Mouse (Mus musculus) hindbrain, embryonic 11.5 days (tissue): ENCODE data around the gene Rbm4. TPM values are rescaled to one million over a fixed set of nuclear protein-coding genes. Genes with fewer than 3 reads are reported as not detected.

Experiments
- ATAC-seq: fragments of 200-750 bp; cut with Nextera tagmentation; 2 replicates; pipeline ENCODE4 v1.8.0; 2017; ENCODE audit warnings: mild to moderate bottlenecking, moderate TSS enrichment, moderate library complexity; ENCODE audit not compliant: low FRiP score
- DNase-seq: peaks from one replicate; pipeline ENCODE4 v3.0.0-alpha.2; 2015; ENCODE audit warnings: low spot score
- H3K27ac ChIP-seq: fragments of 300-500 bp; sonication (generic); 2 replicates; pipeline ENCODE4 v1.5.1; 2014; ENCODE audit warnings: mild to moderate bottlenecking, low read depth, low read length
- H3K27me3 ChIP-seq: fragments of 300-500 bp; sonication (generic); 2 replicates; pipeline ENCODE4 v1.6.1; 2014; ENCODE audit warnings: mild to moderate bottlenecking, low read length, moderate library complexity, mixed read lengths; ENCODE audit not compliant: control insufficient read depth, insufficient read depth
- H3K36me3 ChIP-seq: fragments of 300-500 bp; sonication (generic); 2 replicates; pipeline ENCODE4 v1.6.1; 2014; ENCODE audit warnings: mild to moderate bottlenecking, low read length, moderate library complexity, mixed read lengths; ENCODE audit not compliant: control insufficient read depth, insufficient read depth
- H3K4me1 ChIP-seq: fragments of 300-500 bp; sonication (generic); replicated peaks from 2 replicates; pipeline ENCODE4 v1.6.1; 2014; ENCODE audit warnings: low read length, mixed read lengths; ENCODE audit not compliant: control insufficient read depth, insufficient read depth
- H3K4me2 ChIP-seq: fragments of 300-500 bp; sonication (generic); replicated peaks from 2 replicates; pipeline ENCODE4 v1.6.1; 2014; ENCODE audit warnings: mild to moderate bottlenecking, low read depth, low read length
- H3K4me3 ChIP-seq: fragments of 300-500 bp; sonication (generic); 2 replicates; pipeline ENCODE4 v1.5.1; 2014; ENCODE audit warnings: low read depth, low read length
- H3K9ac ChIP-seq: fragments of 300-500 bp; sonication (generic); 2 replicates; pipeline ENCODE4 v1.6.1; 2014; ENCODE audit warnings: low read depth, low read length
- H3K9me3 ChIP-seq: fragments of 300-500 bp; sonication (generic); 2 replicates; pipeline ENCODE4 v1.6.1; 2016; ENCODE audit warnings: low read length; ENCODE audit not compliant: control insufficient read depth
- WGBS: fragments of 180-500 bp; shearing (Covaris S2); extraction: QIAGEN DNeasy Blood & Tissue Kit; methylation state at CpG from one replicate; pipeline ENCODE4 v1.1.7; 2014; 5-methylcytosine and 5-hydroxymethylcytosine counted together
- polyA plus RNA-seq: library from polyadenylated mRNA; unstranded; fragments of >200 nt; fragmentation: Nextera tagmentation; extraction: Ambion mirVana; gene quantifications from 2 replicates; pipeline ENCODE4 v1.2.1, GENCODE M21; 2014

The Rbm4 gene
- polyA plus RNA-seq, 1 experiment from 2014 or later, result 107 TPM

GRCm38 (mm10) chr19:4810309-4810708, 16.6 kb upstream of the Rbm4 start:
- Histone ChIP-seq H3K9ac (peak overlapping the region; percentile 72), H3K36me3 (no peaks in the 10 kb centered on the region), H3K27ac (peak overlapping the region; percentile 86; the same call in 1 of the 2 replicates), H3K9me3 (no peaks in the 10 kb centered on the region), H3K27me3 (no peaks in the 10 kb centered on the region), H3K4me3 (peak overlapping the region; percentile 86), H3K4me2 (peak overlapping the region; percentile 85), H3K4me1 (no peaks in the 10 kb centered on the region)
- DNase-seq (no peak), ATAC-seq (no peak)
- WGBS, result 0% methylated on average over 14 of the region's 14 CpGs

DNA sequence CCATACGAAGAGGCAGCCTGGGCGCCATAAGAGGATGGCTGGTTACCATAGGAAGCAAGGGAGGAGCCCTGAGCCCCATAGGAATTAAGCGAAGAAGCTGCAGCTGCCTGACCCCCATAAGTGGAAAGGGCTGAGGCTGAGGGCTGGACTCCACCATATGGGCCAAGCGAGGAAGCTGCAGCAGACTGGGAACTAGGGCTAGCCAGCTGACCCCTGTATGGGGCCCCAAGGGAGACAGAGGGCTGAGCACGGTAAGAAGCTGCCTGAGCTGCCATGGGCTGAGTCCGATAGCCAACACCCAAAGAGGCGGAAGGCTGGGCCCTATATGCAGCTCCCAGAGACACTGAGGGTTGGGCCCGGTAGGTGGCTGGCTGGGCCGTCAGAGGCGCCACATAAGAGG, 9.6 kb upstream of the Rbm4 start:
- ATAC-seq, result no peak
- 78% methylated on average over 10 of the region's 10 CpGs for WGBS
- Histone ChIP-seq H3K27ac (no peak overlapping the region), H3K9ac (no peak overlapping the region), H3K9me3 (no peaks in the 10 kb centered on the region), H3K4me1 (no peaks in the 10 kb centered on the region), H3K36me3 (peaks cover 12% of the 10 kb centered on the region), H3K27me3 (no peaks in the 10 kb centered on the region), H3K4me3 (no peak overlapping the region), H3K4me2 (no peak overlapping the region)
- DNase-seq, result no peak

DNA sequence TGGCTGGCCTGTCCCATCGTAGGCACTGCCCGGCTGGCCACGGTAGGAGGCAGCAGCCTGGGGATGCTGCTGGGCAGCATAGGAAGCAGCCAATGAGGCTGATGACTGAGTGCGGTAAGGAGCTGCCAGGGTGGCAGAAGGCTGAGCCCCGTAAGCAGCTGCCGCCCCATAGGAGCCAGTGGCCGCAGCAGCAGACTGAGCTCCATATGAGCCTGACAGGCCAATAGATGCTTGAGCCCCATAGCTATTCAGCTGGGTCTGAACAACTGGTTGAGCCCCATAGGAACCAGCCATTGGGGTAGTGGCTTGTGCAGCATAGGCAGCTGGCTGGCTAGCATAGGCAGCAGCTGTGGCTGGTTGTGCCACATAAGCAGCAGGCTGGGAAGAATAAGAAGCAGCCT, 9.0 kb upstream of the Rbm4 start:
- H3K4me1 ChIP-seq, result no peaks in the 10 kb centered on the region
- H3K4me2 ChIP-seq, result no peak overlapping the region
- H3K9ac ChIP-seq, result no peak overlapping the region
- ATAC-seq, result no peak
- no peaks in the 10 kb centered on the region for H3K27me3 ChIP-seq
- 92% methylated on average over 7 of the region's 7 CpGs for WGBS
- peaks cover 12% of the 10 kb centered on the region for H3K36me3 ChIP-seq
- H3K9me3 ChIP-seq, result no peaks in the 10 kb centered on the region
- no peak for DNase-seq
- no peak overlapping the region for H3K27ac ChIP-seq
- H3K4me3 ChIP-seq, result no peak overlapping the region

DNA sequence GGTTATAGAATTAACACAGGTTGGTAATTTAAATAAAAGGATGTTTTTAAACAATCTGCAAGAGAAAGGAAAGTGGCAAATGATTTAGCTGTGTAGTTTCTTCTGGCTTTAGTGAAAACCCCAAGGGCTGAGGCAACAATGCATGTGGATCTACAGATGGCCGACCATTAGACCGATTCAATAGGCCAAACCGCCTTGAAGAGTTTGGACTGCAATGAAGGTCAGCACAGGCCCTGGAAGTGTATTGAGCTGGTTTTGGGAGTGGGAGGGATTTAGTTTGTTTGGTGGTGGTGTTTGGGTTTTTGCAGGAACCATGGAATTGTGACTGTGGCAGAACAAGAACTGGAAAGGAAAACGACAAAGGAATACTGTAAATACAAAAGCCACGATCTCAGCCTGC, 5.4 kb upstream of the Rbm4 start:
- WGBS, result 91% methylated on average over 5 of the region's 5 CpGs
- Histone ChIP-seq H3K9me3 (no peaks in the 10 kb centered on the region), H3K27ac (no peak overlapping the region), H3K36me3 (peaks cover 12% of the 10 kb centered on the region), H3K9ac (no peak overlapping the region), H3K4me2 (no peak overlapping the region), H3K4me3 (no peak overlapping the region), H3K4me1 (no peaks in the 10 kb centered on the region), H3K27me3 (no peaks in the 10 kb centered on the region)
- DNase-seq (no peak), ATAC-seq (no peak)

DNA sequence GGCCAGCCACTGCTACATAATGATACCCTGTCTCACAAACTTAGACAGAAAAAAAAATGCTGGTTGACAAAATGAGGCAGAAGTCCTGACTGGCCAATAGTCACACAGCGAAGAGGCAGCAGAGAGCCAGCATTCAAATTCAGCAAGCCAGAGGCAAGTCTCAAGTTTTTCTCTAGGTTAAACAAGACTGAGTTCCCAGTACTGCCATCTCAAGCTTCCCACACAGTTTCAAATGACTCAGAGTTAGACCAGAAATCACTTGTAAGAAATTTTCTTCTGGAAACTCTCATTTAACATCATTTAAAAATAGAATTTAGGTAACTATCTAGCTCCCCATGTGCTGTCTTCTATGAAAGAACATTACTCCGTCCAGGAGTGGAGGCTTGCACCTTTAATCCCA, 4.1 kb upstream of the Rbm4 start:
- DNase-seq, result no peak
- Histone ChIP-seq H3K9ac (no peak overlapping the region), H3K4me3 (no peak overlapping the region), H3K36me3 (peaks cover 12% of the 10 kb centered on the region), H3K4me1 (no peaks in the 10 kb centered on the region), H3K27me3 (no peaks in the 10 kb centered on the region), H3K9me3 (no peaks in the 10 kb centered on the region), H3K4me2 (no peak overlapping the region), H3K27ac (no peak overlapping the region)
- no peak for ATAC-seq
- WGBS, result 98% methylated on average over 2 of the region's 2 CpGs

GRCm38 (mm10) chr19:4795929-4796328, 2.2 kb upstream of the Rbm4 start:
- Histone ChIP-seq H3K27me3 (no peaks in the 10 kb centered on the region), H3K4me2 (no peak overlapping the region), H3K36me3 (peaks cover under 1% of the 10 kb centered on the region), H3K27ac (no peak overlapping the region), H3K4me3 (no peak overlapping the region), H3K9me3 (no peaks in the 10 kb centered on the region), H3K9ac (no peak overlapping the region), H3K4me1 (peaks cover 6% of the 10 kb centered on the region)
- ATAC-seq, result no peak
- DNase-seq, result no peak
- 71% methylated on average over 1 of the region's 1 CpGs for WGBS

- Histone ChIP-seq H3K9ac (peak overlapping the region; percentile 71), H3K27me3 (no peaks in the 10 kb centered on the region), H3K36me3 (no peaks in the 10 kb centered on the region), H3K27ac (peak overlapping the region; percentile 54), H3K4me3 (peak overlapping the region; percentile 82), H3K9me3 (no peaks in the 10 kb centered on the region), H3K4me2 (peak overlapping the region; percentile 68), H3K4me1 (peaks cover 8% of the 10 kb centered on the region)
- WGBS, result 2% methylated on average over 16 of the region's 16 CpGs
- DNase-seq, result no peak
- ATAC-seq, result peak; percentile 55
Observed at GRCm38 (mm10) chr19:4793281-4793830, 345 bp downstream of the Rbm4 start.

GRCm38 (mm10) chr19:4786313-4786712, 7.4 kb downstream of the Rbm4 start:
- Histone ChIP-seq H3K4me3 (no peak overlapping the region), H3K4me1 (peaks cover 4% of the 10 kb centered on the region), H3K4me2 (no peak overlapping the region), H3K27ac (no peak overlapping the region), H3K36me3 (peaks cover 10% of the 10 kb centered on the region), H3K9ac (no peak overlapping the region), H3K9me3 (no peaks in the 10 kb centered on the region), H3K27me3 (no peaks in the 10 kb centered on the region)
- ATAC-seq, result no peak
- DNase-seq, result no peak
- WGBS, result 93% methylated on average over 2 of the region's 2 CpGs

DNA sequence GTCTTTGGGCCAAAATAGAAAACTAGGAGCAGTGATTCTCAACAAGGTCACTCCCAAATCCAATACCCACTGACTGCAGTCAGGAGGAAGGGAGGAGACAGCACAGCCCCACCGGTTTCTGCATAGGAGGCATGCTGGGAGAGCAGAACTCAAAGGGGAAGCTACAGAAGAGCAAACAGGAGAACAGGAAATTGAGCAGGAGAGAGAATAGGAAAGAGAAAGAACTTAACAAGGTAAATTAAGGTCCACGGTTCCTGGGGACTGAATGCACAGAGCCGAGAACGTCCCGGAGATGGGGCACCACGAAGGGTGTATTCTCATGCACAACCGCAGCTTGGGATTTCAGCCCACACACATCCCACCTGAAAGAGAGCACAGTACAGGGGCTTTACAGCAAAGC, 8.5 kb downstream of the Rbm4 start:
- H3K36me3 ChIP-seq, result peaks cover 10% of the 10 kb centered on the region
- no peak for ATAC-seq
- H3K4me3 ChIP-seq, result no peak overlapping the region
- no peak overlapping the region for H3K27ac ChIP-seq
- H3K4me1 ChIP-seq, result no peaks in the 10 kb centered on the region
- WGBS, result 93% methylated on average over 7 of the region's 7 CpGs
- no peak overlapping the region for H3K4me2 ChIP-seq
- H3K9me3 ChIP-seq, result no peaks in the 10 kb centered on the region
- DNase-seq, result no peak
- no peaks in the 10 kb centered on the region for H3K27me3 ChIP-seq
- no peak overlapping the region for H3K9ac ChIP-seq
